Mouse (Mus musculus): ENCODE measurements around the gene Sart1.

DNA sequence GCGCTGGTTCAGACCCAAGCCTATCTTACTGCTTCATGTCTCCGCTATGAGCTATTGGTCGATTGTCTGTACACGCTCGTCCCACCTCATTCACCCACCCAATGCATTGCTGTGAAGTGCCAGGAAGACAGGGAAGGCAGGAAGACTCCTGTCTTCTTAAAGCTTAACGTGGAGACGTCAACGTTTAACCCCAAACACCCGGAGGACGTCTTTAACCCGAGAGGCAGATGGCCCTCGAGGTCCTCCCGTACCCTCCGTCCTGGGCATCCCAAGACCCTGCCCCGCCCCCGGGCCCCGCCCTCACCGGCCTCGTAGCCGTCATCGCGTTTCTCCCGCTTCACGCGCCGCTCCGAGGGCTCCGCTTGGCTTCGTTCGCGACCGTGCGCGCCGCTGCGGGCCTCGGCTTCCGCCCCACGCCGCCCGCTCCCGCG lies 477 bp downstream of the Sart1 start:
- TF ChIP-seq CTCF (IDR thresholded peaks at IDR 0.05; ENCODE audit: borderline replicate concordance, insufficient read depth, low read depth, low read length) (no peak), POLR2A (IDR thresholded peaks at IDR 0.05; ENCODE audit: borderline replicate concordance, insufficient read depth, low read length) (no peak)

All from cerebellum, adult 2 months (tissue).